Mouse (Mus musculus) cerebellum, adult 2 months (tissue): Measurements from ENCODE around the gene Pde4dip. TPM values are rescaled to one million over a fixed set of nuclear protein-coding genes. Genes with fewer than 3 reads are reported as not detected.

ENCODE experiments used
- DNase-seq, 2 experiments: peaks; one replicate each; pipeline ENCODE4 v3.0.0; 2021
- H3K27ac ChIP-seq: fragments of 200-500 bp; 2 replicates; pipeline ENCODE4 v1.5.1; 2012; ENCODE audit warnings: low read length, control low read depth, inconsistent platforms; ENCODE audit not compliant: insufficient read depth
- H3K27me3 ChIP-seq: fragments of 200-500 bp; 2 replicates; pipeline ENCODE4 v1.6.1; 2012; ENCODE audit warnings: inconsistent platforms, mild to moderate bottlenecking, low read length, moderate library complexity; ENCODE audit not compliant: control insufficient read depth, insufficient read depth
- H3K4me1 ChIP-seq: fragments of 200-500 bp; 2 replicates; pipeline ENCODE4 v1.6.1; 2011; ENCODE audit warnings: low read length; ENCODE audit not compliant: control insufficient read depth, insufficient read depth
- H3K4me3 ChIP-seq: fragments of 200-500 bp; replicated peaks from 2 replicates; pipeline ENCODE3; 2011; ENCODE audit warnings: mild to moderate bottlenecking, low read depth, low read length, control low read depth; ENCODE audit not compliant: insufficient read depth
- CTCF ChIP-seq: fragments of 200-500 bp; IDR thresholded peaks from 2 replicates; pipeline ENCODE4 v1.5.1; 2011; ENCODE audit warnings: low read depth, mild to moderate bottlenecking, control low read depth, low read length, moderate library complexity, borderline replicate concordance; ENCODE audit not compliant: insufficient read depth
- POLR2A ChIP-seq: fragments of 200-500 bp; IDR thresholded peaks from 2 replicates; pipeline ENCODE4 v1.6.1; 2011; ENCODE audit warnings: low read length, control low read depth, borderline replicate concordance; ENCODE audit not compliant: insufficient read depth
- WGBS: fragments of 180-500 bp; shearing (Covaris S2); methylation state at CpG from one replicate; pipeline ENCODE4 v1.1.7; 2018; 5-methylcytosine and 5-hydroxymethylcytosine counted together
- polyA plus RNA-seq: library from polyadenylated mRNA; depleted of rRNA; stranded (reverse); fragments of >200 nt; gene quantifications from 2 replicates; pipeline ENCODE4 v1.2.3, GENCODE M21; 2012

Gene Pde4dip
- polyA plus RNA-seq, 1 experiment = 88.6 TPM

GRCm38 (mm10) chr3:97683560-97684195 lies 204.8 kb downstream of the Pde4dip start:
- Histone ChIP-seq H3K27ac (no peak overlapping the region), H3K4me1 (no peaks in the 10 kb centered on the region), H3K27me3 (no peaks in the 10 kb centered on the region), H3K4me3 (no peak overlapping the region)
- WGBS = 24% methylated on average over 16 of the region's 16 CpGs
- no peak for DNase-seq
- TF ChIP-seq CTCF (no peak), POLR2A (no peak)

GRCm38 (mm10) chr3:97682576-97682975 lies 205.9 kb downstream of the Pde4dip start:
- no peak for DNase-seq
- H3K4me1 ChIP-seq = no peaks in the 10 kb centered on the region
- H3K27ac ChIP-seq = no peak overlapping the region
- TF ChIP-seq POLR2A = no peak
- no peak for TF ChIP-seq CTCF
- no peak overlapping the region for H3K4me3 ChIP-seq
- no peaks in the 10 kb centered on the region for H3K27me3 ChIP-seq
- WGBS = 42% methylated on average over 5 of the region's 5 CpGs

GRCm38 (mm10) chr3:97682159-97682502 lies 206.4 kb downstream of the Pde4dip start:
- Histone ChIP-seq H3K27ac (no peak overlapping the region), H3K4me1 (no peaks in the 10 kb centered on the region), H3K4me3 (peak overlapping the region; percentile 54), H3K27me3 (no peaks in the 10 kb centered on the region)
- DNase-seq = no peak
- TF ChIP-seq POLR2A (no peak), CTCF (no peak)
- 4% methylated on average over 11 of the region's 11 CpGs for WGBS

GRCm38 (mm10) chr3:97681321-97682158 lies 207.0 kb downstream of the Pde4dip start:
- no peaks in the 10 kb centered on the region for H3K4me1 ChIP-seq
- peak; percentile 54 to 58 for DNase-seq
- 2% methylated on average over 33 of the region's 33 CpGs for WGBS
- H3K4me3 ChIP-seq = peak overlapping the region; percentile 54
- no peak overlapping the region for H3K27ac ChIP-seq
- TF ChIP-seq CTCF (peak; percentile 47; the same call in 1 of the 2 replicates), POLR2A (no peak)
- H3K27me3 ChIP-seq = no peaks in the 10 kb centered on the region

- peak overlapping the region; percentile 45 for H3K4me3 ChIP-seq
- WGBS = 6% methylated on average over 28 of the region's 28 CpGs
- H3K27me3 ChIP-seq = no peaks in the 10 kb centered on the region
- DNase-seq = peak; percentile 69 to 77
- TF ChIP-seq POLR2A = no peak
- peak; percentile 78 for TF ChIP-seq CTCF
- H3K4me1 ChIP-seq = no peaks in the 10 kb centered on the region
- H3K27ac ChIP-seq = no peak overlapping the region
Measured at GRCm38 (mm10) chr3:97680631-97681320, 207.7 kb downstream of the Pde4dip start.

- no peak overlapping the region for H3K4me3 ChIP-seq
- no peak for DNase-seq
- no peaks in the 10 kb centered on the region for H3K27me3 ChIP-seq
- H3K4me1 ChIP-seq = no peaks in the 10 kb centered on the region
- H3K27ac ChIP-seq = no peak overlapping the region
- WGBS = 91% methylated on average over 3 of the region's 3 CpGs
- no peak for TF ChIP-seq CTCF
- TF ChIP-seq POLR2A = no peak
Measured at GRCm38 (mm10) chr3:97678416-97678815, 210.1 kb downstream of the Pde4dip start.

- 96% methylated on average over 3 of the region's 3 CpGs for WGBS
- no peaks in the 10 kb centered on the region for H3K27me3 ChIP-seq
- no peak for TF ChIP-seq POLR2A
- no peak for TF ChIP-seq CTCF
- no peak overlapping the region for H3K4me3 ChIP-seq
- H3K4me1 ChIP-seq = no peaks in the 10 kb centered on the region
- no peak for DNase-seq
- no peak overlapping the region for H3K27ac ChIP-seq
Measured at GRCm38 (mm10) chr3:97676126-97676525, 212.4 kb downstream of the Pde4dip start.
